Mouse (Mus musculus) fat pad, adult 2 months (tissue): ENCODE measurements around the gene Ccr8.

Experiments used
- DNase-seq: peaks from one replicate; pipeline ENCODE4 v3.0.0-alpha.2; 2011; ENCODE audit warnings: low read depth, low spot score; ENCODE audit errors: extremely low read depth

The Ccr8 gene

GRCm38 (mm10) chr9:120091696-120092238 is at the start of gene Ccr8:
Gene Ccr8 (plus strand): TSS chr9:120092114.
- no peak for DNase-seq

DNA sequence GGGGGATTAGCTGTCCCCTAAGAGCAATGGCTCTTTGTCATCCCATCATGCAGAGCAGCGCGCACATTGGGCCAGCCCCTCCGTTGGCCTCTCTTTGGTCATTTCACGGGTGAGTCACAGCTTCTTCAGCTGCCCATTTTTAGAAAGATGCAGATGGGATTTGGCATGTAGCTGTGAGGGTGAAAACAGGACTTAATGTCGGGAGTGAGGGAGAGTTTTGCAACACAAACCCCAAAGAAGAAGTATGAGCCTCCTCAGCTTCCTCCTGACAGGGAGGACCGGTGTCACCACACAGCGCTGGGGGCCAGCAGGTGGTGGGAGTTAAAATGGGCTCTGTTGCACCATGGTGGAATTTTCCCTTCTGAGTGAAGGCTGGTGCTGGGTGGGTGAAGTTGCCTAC is 48.8 kb upstream of the Ccr8 start:
- DNase-seq: no peak

DNA sequence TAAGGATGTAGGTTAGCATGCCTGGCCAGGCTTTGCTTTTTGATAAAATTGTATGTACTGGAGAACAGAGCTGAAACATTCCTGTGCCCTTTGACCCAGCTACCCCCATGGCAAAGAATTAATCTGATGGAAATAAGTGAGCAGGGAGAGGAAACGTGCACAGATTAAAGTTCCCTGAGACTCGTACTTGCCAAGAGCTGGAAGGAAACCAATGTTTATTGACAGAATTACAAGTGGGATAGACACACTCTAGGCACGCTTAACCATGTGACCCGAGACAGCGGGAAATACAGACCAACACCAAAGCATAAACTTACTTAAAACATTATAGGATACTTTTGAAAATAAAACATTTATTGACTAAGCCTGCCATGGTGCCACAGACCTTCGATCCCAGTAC is 43.4 kb upstream of the Ccr8 start:
- no peak for DNase-seq

DNA sequence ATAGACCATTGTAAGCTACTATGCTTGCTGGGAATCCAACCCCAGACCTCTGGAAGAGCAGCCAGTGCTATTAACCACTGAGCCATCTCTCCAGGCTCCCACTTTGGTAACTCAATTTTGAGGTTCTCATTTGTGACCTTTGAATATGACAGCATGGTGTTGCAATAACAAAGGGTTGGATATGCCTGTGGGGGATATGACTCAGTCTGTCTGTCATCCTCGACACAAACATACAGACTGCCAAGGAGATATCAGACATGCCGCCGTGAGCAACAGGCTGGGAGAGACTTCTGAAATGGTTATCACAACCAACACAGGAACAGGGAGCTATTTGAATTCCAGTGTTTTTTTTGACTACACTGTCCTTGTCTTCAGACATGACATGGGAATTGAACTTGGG is 42.5 kb upstream of the Ccr8 start:
- no peak for DNase-seq

DNA sequence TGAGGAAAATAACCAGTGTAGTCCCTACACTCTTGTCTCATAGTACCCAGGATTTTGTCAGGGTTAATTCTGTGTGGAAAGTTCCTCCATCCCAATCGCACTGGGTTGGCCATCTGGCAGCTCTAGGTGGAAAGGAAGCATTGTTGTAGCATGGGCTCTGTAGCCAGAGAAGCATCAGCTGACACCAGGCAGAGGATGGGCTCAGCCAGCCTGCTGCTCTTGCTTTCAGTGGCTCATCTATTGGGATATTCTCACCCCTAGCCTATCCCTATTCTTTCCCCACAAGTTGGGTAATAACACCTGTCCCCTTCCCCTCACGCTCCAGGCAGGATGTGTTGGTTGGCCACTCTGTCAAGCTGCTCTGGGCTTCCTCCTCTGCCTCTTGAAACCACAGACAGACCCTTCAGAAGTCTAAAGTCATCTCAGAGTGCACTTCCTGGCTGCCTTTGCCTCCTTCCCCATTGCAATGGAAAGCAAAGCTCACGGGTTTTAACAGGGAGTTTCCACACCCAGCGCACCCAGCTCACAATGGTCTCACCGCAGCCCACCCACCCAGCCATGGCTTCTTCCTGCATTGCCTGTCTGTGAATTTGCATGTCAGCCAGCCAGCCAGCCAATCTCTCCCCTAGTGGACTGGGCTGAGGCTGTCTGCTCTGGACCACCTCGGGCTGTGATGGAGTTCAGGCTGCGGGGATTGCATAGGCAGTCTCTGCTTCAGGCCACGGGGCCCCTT is 37.2 kb upstream of the Ccr8 start:
- DNase-seq: no peak

DNA sequence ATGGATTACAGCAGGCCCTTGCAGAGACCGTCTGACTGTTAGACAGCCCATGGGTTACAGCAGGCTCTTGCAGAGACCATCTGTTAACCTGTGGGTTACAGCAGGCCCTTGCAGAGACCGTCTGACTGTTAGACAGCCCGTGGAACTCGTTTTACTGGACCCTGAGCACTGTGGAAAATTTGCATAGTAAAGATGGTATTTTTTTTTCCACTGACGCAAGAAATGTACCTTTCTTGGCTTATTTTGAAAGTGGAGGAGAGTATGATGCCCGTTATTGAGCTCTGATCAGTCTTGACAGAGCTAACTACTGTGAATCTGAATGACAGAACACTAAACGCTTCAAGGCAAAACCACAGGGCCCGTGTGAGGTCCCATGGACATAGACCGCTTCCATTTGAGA is 35.7 kb upstream of the Ccr8 start:
- DNase-seq: no peak

DNA sequence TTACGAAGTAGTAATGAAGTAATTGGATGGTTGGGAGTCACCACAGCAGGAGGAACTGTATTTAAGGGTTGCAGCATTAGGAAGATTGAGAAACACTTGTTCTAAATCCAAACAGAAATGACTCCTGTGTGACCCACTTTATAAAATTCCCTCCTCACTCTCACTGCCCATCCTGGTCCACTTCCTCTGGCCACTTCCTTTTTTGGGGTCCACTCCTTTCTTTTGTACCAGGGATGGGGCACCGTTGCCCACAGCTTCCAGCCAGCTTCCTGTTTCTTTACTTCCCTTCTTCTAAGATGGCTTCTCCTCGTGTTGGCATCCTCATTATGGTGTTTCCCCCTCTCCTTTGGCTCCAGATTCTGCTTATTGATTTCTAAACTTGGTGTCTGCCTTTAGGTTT is 33.2 kb upstream of the Ccr8 start:
- DNase-seq: no peak

DNA sequence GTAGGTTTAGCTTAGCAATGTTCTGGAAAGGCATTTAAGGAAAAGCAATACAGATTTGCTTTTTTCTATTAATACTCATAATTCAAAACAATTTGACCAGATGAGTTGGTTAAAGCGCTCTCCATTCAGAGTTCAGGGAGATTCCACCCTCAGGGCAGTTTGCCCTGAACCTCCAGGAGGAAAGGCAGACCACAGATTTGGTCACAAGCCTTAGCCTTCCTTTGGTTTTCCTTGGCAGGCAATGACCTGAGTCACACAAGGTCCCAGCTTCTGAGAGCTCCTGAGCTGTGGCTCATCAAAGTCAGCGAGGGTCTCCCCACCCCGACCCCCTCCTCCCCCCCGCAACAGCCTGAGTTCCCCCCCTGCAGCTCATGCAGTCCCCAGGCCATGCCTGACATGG is 27.6 kb upstream of the Ccr8 start:
- DNase-seq: no peak

DNA sequence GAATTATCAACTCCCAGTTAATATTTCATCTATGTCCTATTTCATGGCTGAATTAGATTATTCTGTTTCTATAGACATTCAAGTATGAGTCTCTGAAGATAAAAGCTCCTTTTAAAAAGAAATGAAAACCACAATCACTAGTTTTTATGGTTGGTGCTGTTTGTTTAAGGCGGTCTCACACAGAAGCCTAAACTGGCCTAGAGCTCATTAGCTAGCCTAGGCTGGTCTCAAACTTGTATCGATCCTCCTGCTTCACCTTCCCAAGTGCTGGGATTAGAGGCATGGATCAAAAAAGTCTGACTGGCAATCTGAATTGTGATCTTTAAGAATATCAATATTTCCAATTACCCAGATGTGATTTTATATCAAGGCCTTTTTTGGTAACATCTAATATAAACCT is 24.3 kb upstream of the Ccr8 start:
- DNase-seq: no peak

GRCm38 (mm10) chr9:120068047-120068446 is 23.9 kb upstream of the Ccr8 start:
- no peak for DNase-seq

DNA sequence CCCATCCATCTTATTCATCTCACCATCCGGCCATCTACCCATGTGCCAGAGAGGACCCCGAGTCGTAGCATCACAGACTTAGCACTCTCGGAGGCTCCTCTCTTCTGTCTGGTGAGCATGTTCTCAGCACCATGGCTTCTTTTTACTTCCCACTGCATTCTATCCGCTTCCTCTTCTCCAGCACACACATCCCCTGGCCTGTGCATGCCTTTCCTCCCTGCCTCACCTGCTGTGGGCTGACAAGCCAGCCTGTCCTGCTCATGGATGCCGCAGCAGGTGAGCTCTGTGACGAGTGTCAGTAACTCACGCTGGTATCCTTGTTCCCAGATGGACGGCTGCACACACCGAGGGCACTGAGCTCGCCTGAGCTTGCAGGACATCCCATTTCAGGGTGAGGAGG is 22.1 kb upstream of the Ccr8 start, which contains the start of gene Cx3cr1:
Gene Cx3cr1, minus strand, starts transcription at position 101 of the 400 bp plus-strand sequence.
- no peak for DNase-seq

GRCm38 (mm10) chr9:120071251-120071650 is 20.7 kb upstream of the Ccr8 start:
- DNase-seq: no peak

- DNase-seq: no peak
These were observed 18.7 kb upstream of the Ccr8 start for GRCm38 (mm10) chr9:120073169-120073568.

GRCm38 (mm10) chr9:120074516-120074915 is 17.4 kb upstream of the Ccr8 start:
- DNase-seq: no peak

GRCm38 (mm10) chr9:120078241-120078640 is 13.7 kb upstream of the Ccr8 start:
- DNase-seq: no peak

DNA sequence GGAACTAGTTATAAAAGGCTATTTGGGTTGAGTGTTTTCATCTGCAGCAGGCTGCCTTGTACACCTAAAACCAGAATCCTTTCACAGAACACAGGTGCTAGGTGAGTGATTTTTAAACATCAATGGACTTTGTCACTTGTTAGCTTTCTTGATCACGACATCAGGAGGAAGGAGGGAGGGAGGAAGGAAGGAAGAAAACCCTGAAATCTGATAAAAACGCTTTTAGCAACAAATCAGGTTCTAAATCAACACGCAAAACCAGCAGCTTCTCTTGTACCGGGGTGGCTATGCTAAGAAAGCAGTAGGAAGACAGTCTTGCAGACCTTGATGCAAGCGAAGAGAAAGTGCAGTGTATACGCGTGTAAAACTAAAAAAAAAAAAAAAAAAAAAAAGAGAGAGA is 12.0 kb upstream of the Ccr8 start:
- DNase-seq: no peak

GRCm38 (mm10) chr9:120080546-120081108 is 11.3 kb upstream of the Ccr8 start:
- DNase-seq: no peak

DNA sequence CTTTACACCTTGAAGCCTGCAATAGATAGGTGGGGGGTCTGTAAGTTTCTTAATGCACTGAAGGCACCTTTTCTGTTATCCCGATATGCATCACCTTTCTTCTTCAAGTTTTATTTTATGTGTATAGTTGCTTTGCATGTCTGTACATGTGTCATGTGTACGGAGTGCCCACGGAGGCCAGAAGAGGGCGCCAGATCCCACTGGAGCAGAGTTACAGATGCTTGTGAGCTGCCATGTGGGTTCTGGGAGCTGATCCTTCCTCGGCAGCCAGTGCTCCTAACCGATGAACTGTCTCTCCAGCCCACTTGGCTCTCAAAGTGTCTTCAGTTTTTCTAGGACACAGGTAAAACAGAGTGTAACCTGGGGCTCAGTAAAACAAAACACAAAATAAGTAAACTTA is 10.7 kb upstream of the Ccr8 start:
- DNase-seq: no peak

- no peak for DNase-seq
These were observed 9.9 kb upstream of the Ccr8 start for GRCm38 (mm10) chr9:120081967-120082366.

DNA sequence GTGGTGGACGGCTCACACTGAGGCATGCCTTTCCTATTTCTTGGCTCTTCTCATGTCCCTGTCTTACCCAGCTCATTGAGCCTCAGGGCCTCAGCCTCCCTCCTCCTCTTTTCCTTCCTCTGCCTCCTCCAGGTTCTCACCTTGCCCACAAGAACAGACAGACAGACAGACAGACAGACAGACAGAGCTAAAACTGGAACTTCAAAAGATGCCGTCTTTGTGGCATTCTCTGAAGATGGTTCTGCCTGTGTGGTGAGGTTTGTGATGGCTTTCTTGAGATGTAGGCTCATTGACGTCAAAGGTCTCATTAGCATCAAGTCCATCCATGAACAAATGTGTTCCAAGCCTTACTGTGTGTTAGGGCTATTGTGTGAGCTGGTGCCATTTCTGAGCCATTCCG is 9.2 kb upstream of the Ccr8 start:
- DNase-seq: no peak

DNA sequence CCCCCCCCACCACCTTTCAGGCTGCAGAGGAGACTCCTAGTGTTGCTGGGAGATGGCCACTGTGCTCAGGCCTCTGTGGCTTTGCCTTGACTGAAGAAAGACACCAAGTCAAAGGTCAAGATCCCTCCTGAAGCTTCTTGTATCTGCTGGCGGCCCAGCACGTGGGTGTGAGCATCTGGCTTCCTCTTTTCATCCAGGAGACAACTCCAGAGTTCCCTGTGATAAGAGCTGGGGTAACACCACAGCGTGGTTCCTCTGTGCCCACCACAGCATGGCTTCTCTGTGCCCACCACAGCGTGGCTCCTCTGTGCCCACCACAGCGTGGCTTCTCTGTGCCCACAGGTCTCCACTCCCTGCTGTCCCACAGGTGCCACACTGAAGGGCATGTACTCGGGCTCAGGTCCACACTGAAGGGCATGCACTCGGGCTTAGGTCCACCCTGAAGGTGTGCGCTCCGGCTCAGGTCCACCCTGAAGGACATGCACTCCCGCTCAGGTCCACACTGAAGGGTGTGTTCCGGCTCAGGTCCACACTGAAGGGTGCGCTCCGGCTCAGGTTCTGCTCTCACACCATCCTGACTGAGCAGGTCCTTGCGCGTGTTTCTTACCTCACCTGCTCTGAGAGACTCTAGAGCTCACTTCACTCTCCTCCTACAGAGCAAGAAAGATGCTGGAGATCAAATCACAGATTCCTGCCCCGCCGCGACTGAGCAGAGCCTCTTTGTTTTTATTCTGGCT is 8.6 kb upstream of the Ccr8 start:
- no peak for DNase-seq

GRCm38 (mm10) chr9:120084406-120084805 is 7.5 kb upstream of the Ccr8 start:
- DNase-seq: no peak
